11 mouse cellular contexts compared by ENCODE assay signal in genomic region chr4:35400511-35400910, GRCm38 (mm10).
A peak's percentile ranks its signal among the peaks of the same experiment; 100 is the strongest.
DNase-seq lines count a peak whose midpoint lies in the region; ATAC-seq and TF ChIP-seq lines count a peak whose summit lies in the region.
"Had no signal": no experiment of that assay in that cellular context is flagged by ENCODE, and none has a peak within 500 bp of the region (broad histone marks: within the 10 kb centered on the region; RNA-seq: fewer than 3 reads in every experiment).

No protein-coding gene starts in this region.

- no peak for TF ChIP-seq POLR2A in brain, embryonic 14.5 days (IDR thresholded peaks at IDR 0.05; ENCODE audit: borderline replicate concordance, extremely low read depth, insufficient read depth, insufficient read length, poor library complexity, severe bottlenecking)
- no peak for TF ChIP-seq POLR2A in lung, adult 2 months (IDR thresholded peaks at IDR 0.05; ENCODE audit: borderline replicate concordance, extremely low read depth, low read depth, low read length)

- peak; percentile 94 for DNase-seq in brain, adult 2 months (ENCODE audit: low read depth, low spot score)
- DNase-seq in brain, embryonic 14.5 days (ENCODE audit: low read depth): peak; percentile 59
- DNase-seq in layer of hippocampus, adult 8-10 months (ENCODE audit: low spot score in 2 of 2): peak; percentile 87 to 90
- DNase-seq in left cerebral cortex, postnatal 14 days (ENCODE audit: low spot score in 2 of 2): peak; percentile 71 to 80
- DNase-seq in heart, adult 11 months: no peak
- no peak for DNase-seq in lung, adult 2 months
- DNase-seq in kidney, postnatal 25 days: no peak
- DNase-seq: adrenal gland, postnatal 14 days; cerebellum, adult 18-20 months had no signal

- ATAC-seq in inflammation-experienced regulatory T-cells, adult 6 months: no peak

- no peak overlapping the region for H3K4me3 ChIP-seq in lung, adult 2 months (replicated peaks; ENCODE audit: extremely low read depth, low read depth, low read length)
- H3K4me3 ChIP-seq: liver, embryonic 15.5 days had no signal

- no peak for TF ChIP-seq CTCF in brain, embryonic 14.5 days (IDR thresholded peaks at IDR 0.05; ENCODE audit: borderline replicate concordance, extremely low read depth, insufficient read depth, insufficient read length)
- TF ChIP-seq CTCF in lung, adult 2 months (IDR thresholded peaks at IDR 0.05; ENCODE audit: insufficient read depth, low read length): no peak

- no peaks in the 10 kb centered on the region for H3K4me1 ChIP-seq in lung, adult 2 months (ENCODE audit: control insufficient read depth, insufficient read depth, low read length)
- H3K4me1 ChIP-seq: liver, embryonic 15.5 days had no signal

- intact Hi-C loops in left cerebral cortex, postnatal 14 days (cut with DNase I): no loop called here

- WGBS in lung, adult 2 months: 75% methylated on average over 6 of the region's 6 CpGs

Comparison
In these comparisons a context has a peak if more than half of its experiments do, and no peak if none do; other contexts are left out.
1. DNase-seq: peak in brain, adult 2 months (single experiment), brain, embryonic 14.5 days (single experiment), layer of hippocampus, adult 8-10 months (2 of 2) and left cerebral cortex, postnatal 14 days (2 of 2); none in heart, adult 11 months (single experiment), lung, adult 2 months (single experiment) and kidney, postnatal 25 days (0 of 2).